Mouse (Mus musculus) kidney, adult 2 months (tissue): ENCODE results near the gene Stat2.

Experiments
- CTCF ChIP-seq: fragments of 200-500 bp; conservative IDR thresholded peaks from 2 replicates; pipeline ENCODE4 v1.5.1; 2011; ENCODE audit warnings: low read depth, mild to moderate bottlenecking, control low read depth, low read length, moderate library complexity, mixed read lengths; ENCODE audit not compliant: insufficient read depth, insufficient read length
- POLR2A ChIP-seq: fragments of 200-500 bp; IDR thresholded peaks from one replicate; pipeline ENCODE4 v1.6.1; 2011; ENCODE audit warnings: low read depth, low read length, control low read depth

DNA sequence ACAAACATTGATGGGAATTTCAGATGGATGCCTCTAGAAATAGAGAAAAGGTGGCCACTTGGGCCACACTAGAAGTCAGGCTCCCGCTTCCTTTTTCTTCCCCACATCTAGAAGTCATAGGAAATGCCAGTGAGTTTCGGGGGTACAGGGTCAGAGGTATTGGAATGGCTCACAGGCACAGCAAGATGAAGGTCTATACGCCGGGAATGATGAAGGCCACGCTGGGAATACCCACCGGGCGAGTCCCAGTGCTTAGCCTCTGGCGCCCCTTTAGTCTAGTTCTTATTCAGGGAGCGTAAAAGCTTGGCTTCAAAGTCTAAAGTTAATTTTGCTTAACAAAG lies 32.4 kb downstream of the Stat2 start:
- TF ChIP-seq CTCF (no peak), POLR2A (no peak)
